In the genomic region with DNA sequence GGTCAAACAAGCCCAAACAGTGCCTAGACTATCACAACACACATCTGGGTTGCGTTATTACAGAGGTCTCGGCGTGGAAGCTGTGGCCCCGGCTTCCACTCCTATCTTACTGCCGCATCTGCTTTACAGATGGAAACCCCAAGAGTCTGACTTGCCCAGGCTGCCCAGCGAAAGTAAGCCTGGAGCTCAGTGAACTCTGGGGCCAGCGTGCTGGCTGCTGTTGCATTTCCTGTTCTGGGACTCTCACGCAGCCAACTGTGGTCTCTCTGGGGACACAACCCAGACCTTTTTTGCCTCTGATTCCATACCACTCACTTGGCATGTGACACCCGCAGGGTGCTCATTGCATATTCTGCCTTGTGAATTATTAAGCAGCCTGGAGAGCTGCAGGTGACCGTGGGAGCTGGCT, we compare ENCODE assay signal across 14 mouse cellular contexts. TPM values are rescaled to one million over a fixed set of nuclear protein-coding genes. Genes with fewer than 3 reads are reported as not detected.
A peak's percentile ranks its signal among the peaks of the same experiment; 100 is the strongest.
DNase-seq lines count a peak whose midpoint lies in the region; ATAC-seq and TF ChIP-seq lines count a peak whose summit lies in the region.
"Had no signal": no experiment of that assay in that cellular context is flagged by ENCODE, and none has a peak within 500 bp of the region (broad histone marks: within the 10 kb centered on the region; RNA-seq: fewer than 3 reads in every experiment).

No protein-coding gene starts in this region.

- no peaks in the 10 kb centered on the region for H3K27me3 ChIP-seq in CH12.LX (replicated peaks)
- H3K27me3 ChIP-seq in liver, embryonic 14.5 days (ENCODE audit: control insufficient read depth, insufficient read depth, low read length), result no peaks in the 10 kb centered on the region
- H3K27me3 ChIP-seq: heart, embryonic 15.5 days; limb, embryonic 13.5 days; neural tube, embryonic 12.5 days had no signal

- peaks cover 11 to 17% of the 10 kb centered on the region in 2 experiments for H3K4me1 ChIP-seq in CH12.LX (ENCODE audit: control insufficient read depth in 1 of 2, insufficient read depth in 2 of 2)
- H3K4me1 ChIP-seq in liver, embryonic 14.5 days (replicated peaks; ENCODE audit: control insufficient read depth in 2 of 2, insufficient read depth in 2 of 2, low read length in 1 of 2), result peaks cover 11 to 30% of the 10 kb centered on the region in 2 experiments
- H3K4me1 ChIP-seq: neural tube, embryonic 12.5 days had no signal

- peak; percentile 80 for ATAC-seq in liver, embryonic 14.5 days (ENCODE audit: insufficient read depth)
- ATAC-seq in cerebellum, adult (ENCODE audit: insufficient number of reproducible peaks, low FRiP score, low TSS enrichment), result no peak
- ATAC-seq: intestine, postnatal 0 days had no signal

- H3K4me3 ChIP-seq in CH12.LX (replicated peaks in 1 of 3; ENCODE audit: low read depth in 2 of 3, low read length in 2 of 3, poor library complexity in 1 of 3), result peak overlapping the region in 1 of 3 experiments; percentile 14
- no peak overlapping the region for H3K4me3 ChIP-seq in liver, embryonic 14.5 days (ENCODE audit: insufficient read depth in 1 of 2, low read depth in 2 of 2, low read length in 2 of 2)
- H3K4me3 ChIP-seq: heart, embryonic 15.5 days; limb, embryonic 13.5 days; neural tube, embryonic 12.5 days had no signal

- dilution Hi-C loops in CH12.LX (cut with MboI; ENCODE audit: extremely low pct_ligation_motif_present, extremely low pct_unique_long_range_greater_than_20kb, low sequenced_read_pairs), result no loop called here

- in situ Hi-C loops in CH12.LX (cut with MboI; ENCODE audit: low pct_ligation_motif_present, low pct_unique_long_range_greater_than_20kb, low sequenced_read_pairs), result no loop called here

- DNase-seq in adrenal gland, postnatal 10 days, result peak; percentile 55
- DNase-seq in adrenal gland, adult 8-10 months, result no peak
- DNase-seq in CH12.LX (ENCODE audit: extremely low read depth), result peak; percentile 87
- DNase-seq in kidney, adult 8-10 months, result peak; percentile 64 to 84
- DNase-seq in liver, embryonic 14.5 days (ENCODE audit: low read depth in 3 of 3, low spot score in 3 of 3), result peak; percentile 30 to 38 (median 33)
- no peak for DNase-seq in left cerebral cortex, postnatal 10 days (ENCODE audit: extremely low spot score in 1 of 2, low spot score in 2 of 2)
- DNase-seq in T-cell, adult 2 months (ENCODE audit: low spot score), result no peak

- no peak for TF ChIP-seq CTCF in CH12.LX (conservative IDR thresholded peaks at IDR 0.05 in 1 of 2, IDR thresholded peaks at IDR 0.05 in 1 of 2; ENCODE audit: low read depth in 2 of 2, low read length in 2 of 2)
- TF ChIP-seq CTCF in liver, embryonic 14.5 days (IDR thresholded peaks at IDR 0.05; ENCODE audit: low read depth), result no peak

- H3K4me2 ChIP-seq in CH12.LX (ENCODE audit: insufficient read depth, low read depth, poor library complexity, severe bottlenecking), result peak overlapping the region; percentile 43
- peak overlapping the region; percentile 15; the same call in 1 of the 2 replicates for H3K4me2 ChIP-seq in liver, embryonic 14.5 days (ENCODE audit: low read depth)
- H3K4me2 ChIP-seq: heart, embryonic 15.5 days; limb, embryonic 13.5 days; neural tube, embryonic 12.5 days had no signal

- no peak; the same call in 1 of the 2 replicates for TF ChIP-seq RAD21 in CH12.LX (IDR thresholded peaks at IDR 0.05; ENCODE audit: low read depth, low read length)

- H3K9ac ChIP-seq in CH12.LX (ENCODE audit: insufficient read depth, low read depth), result no peak overlapping the region
- H3K9ac ChIP-seq in liver, embryonic 14.5 days (replicated peaks), result no peak overlapping the region
- H3K9ac ChIP-seq: heart, embryonic 15.5 days; limb, embryonic 13.5 days; neural tube, embryonic 12.5 days had no signal

- H3K36me3 ChIP-seq in CH12.LX (replicated peaks in 1 of 2; ENCODE audit: control insufficient read depth in 1 of 2, insufficient read depth in 1 of 2, low read length in 1 of 2), result no peaks in the 10 kb centered on the region
- H3K36me3 ChIP-seq in liver, embryonic 14.5 days (replicated peaks; ENCODE audit: control insufficient read depth, insufficient read depth, low read depth), result no peaks in the 10 kb centered on the region
- H3K36me3 ChIP-seq: heart, embryonic 15.5 days; limb, embryonic 13.5 days; neural tube, embryonic 12.5 days had no signal

- 19% methylated on average over 10 of the region's 10 CpGs for WGBS in liver, embryonic 14.5 days (ENCODE audit: insufficient replicate concordance)

- H3K79me2 ChIP-seq in CH12.LX (replicated peaks; ENCODE audit: control insufficient read depth, extremely low read depth, insufficient read depth, poor library complexity, severe bottlenecking), result no peaks in the 10 kb centered on the region

- TF ChIP-seq POLR2A in CH12.LX (IDR thresholded peaks at IDR 0.05; ENCODE audit: low read depth, low read length), result no peak

- H3K9me3 ChIP-seq in CH12.LX (replicated peaks; ENCODE audit: low read length), result no peaks in the 10 kb centered on the region
- H3K9me3 ChIP-seq in liver, embryonic 14.5 days (ENCODE audit: control insufficient read depth, low read length), result no peaks in the 10 kb centered on the region
- H3K9me3 ChIP-seq: heart, embryonic 15.5 days; limb, embryonic 13.5 days; neural tube, embryonic 12.5 days had no signal

- peak; percentile 67 for TF ChIP-seq EP300 in CH12.LX (IDR thresholded peaks at IDR 0.05; ENCODE audit: low read length)
- TF ChIP-seq EP300 in liver, embryonic 14.5 days (IDR thresholded peaks at IDR 0.05; ENCODE audit: low read depth), result peak; percentile 60

- intact Hi-C loops in left cerebral cortex, postnatal 10 days (cut with DNase I), result no loop called here

- H3K27ac ChIP-seq in CH12.LX (ENCODE audit: insufficient read depth, low read depth), result no peak overlapping the region
- no peak overlapping the region for H3K27ac ChIP-seq in liver, embryonic 14.5 days
- H3K27ac ChIP-seq: heart, embryonic 15.5 days; limb, embryonic 13.5 days; neural tube, embryonic 12.5 days had no signal

TF ChIP-seq in CH12.LX, 34 proteins besides CTCF, POLR2A, EP300 and RAD21 (continues in another document):
- TF ChIP-seq MYC (IDR thresholded peaks at IDR 0.05; ENCODE audit: low read depth, low read length) (peak; percentile 17; the same call in 1 of the 2 replicates), TCF12 (IDR thresholded peaks at IDR 0.05; ENCODE audit: low read depth, low read length) (peak; percentile 78), TBP (conservative IDR thresholded peaks at IDR 0.05; ENCODE audit: low read depth, low read length) (no peak; the same call in 1 of the 2 replicates), ZNF384 (IDR thresholded peaks at IDR 0.05; ENCODE audit: low read depth, low read length) (no peak), BHLHE40 (IDR thresholded peaks at IDR 0.05; ENCODE audit: low read depth, low read length) (peak; percentile 96), ZMIZ1 (IDR thresholded peaks at IDR 0.05; ENCODE audit: low read depth, low read length) (no peak), CHD2 (IDR thresholded peaks at IDR 0.05; ENCODE audit: low read length) (peak; percentile 36; the same call in 1 of the 2 replicates), IRF4 (IDR thresholded peaks at IDR 0.05; ENCODE audit: low read depth, low read length) (peak; percentile 54; the same call in 1 of the 2 replicates), SMC3 (IDR thresholded peaks at IDR 0.05; ENCODE audit: low read depth, low read length) (no peak), MEF2A (IDR thresholded peaks at IDR 0.05; ENCODE audit: borderline replicate concordance, low read depth, low read length) (peak; percentile 67), ZKSCAN1 (IDR thresholded peaks at IDR 0.05; ENCODE audit: borderline replicate concordance, low read depth, low read length) (no peak), JUN (IDR thresholded peaks at IDR 0.05; ENCODE audit: insufficient read depth, low read depth, low read length) (no peak), MXI1 (IDR thresholded peaks at IDR 0.05; ENCODE audit: low read depth, low read length) (peak; percentile 63; the same call in 1 of the 2 replicates), MAX (IDR thresholded peaks at IDR 0.05; ENCODE audit: low read length) (0 out of 2 replicates have a peak, but pooled peaks have one; percentile 56), USF2 (conservative IDR thresholded peaks at IDR 0.05; ENCODE audit: low read depth, low read length) (no peak), GABPA (IDR thresholded peaks at IDR 0.05; ENCODE audit: insufficient replicate concordance, low read depth, low read length) (no peak), E2F4 (IDR thresholded peaks at IDR 0.05; ENCODE audit: insufficient replicate concordance, low read depth, low read length) (no peak), CHD1 (IDR thresholded peaks at IDR 0.05; ENCODE audit: low read depth, low read length) (no peak), PAX5 (IDR thresholded peaks at IDR 0.05; ENCODE audit: low read length) (no peak), ETS1 (conservative IDR thresholded peaks at IDR 0.05; ENCODE audit: low read depth, low read length) (peak; percentile 87), RCOR1 (conservative IDR thresholded peaks at IDR 0.05; ENCODE audit: low read depth, low read length) (no peak), MAFK (IDR thresholded peaks at IDR 0.05; ENCODE audit: insufficient replicate concordance, low read length) (0 out of 2 replicates have a peak, but pooled peaks have one; percentile 18), JUND (conservative IDR thresholded peaks at IDR 0.05; ENCODE audit: low read depth, low read length) (no peak; the same call in 1 of the 2 replicates), UBTF (IDR thresholded peaks at IDR 0.05; ENCODE audit: low read depth, low read length) (peak; percentile 63; the same call in 1 of the 2 replicates), USF1 (IDR thresholded peaks at IDR 0.05; ENCODE audit: low read depth, low read length) (peak; percentile 12; the same call in 1 of the 2 replicates), KAT2A (IDR thresholded peaks at IDR 0.05; ENCODE audit: insufficient replicate concordance, low read length) (no peak), ZC3H11A (IDR thresholded peaks at IDR 0.05; ENCODE audit: low read depth, low read length) (no peak), NELFE (IDR thresholded peaks at IDR 0.05; ENCODE audit: low read depth, low read length) (no peak), POLR2AphosphoS2 (IDR thresholded peaks at IDR 0.05; ENCODE audit: low read depth, low read length) (no peak), NRF1 (IDR thresholded peaks at IDR 0.05; ENCODE audit: low read depth, low read length) (no peak)

RNA-seq across cellular contexts. Expression of a gene that starts 49.0 kb away (rescaled TPM):
- total RNA-seq in adrenal gland, postnatal 10 days (2021), result not detected
- total RNA-seq in adrenal gland, adult 8-10 months (2022), result 1 to 10 TPM in 1 of 4 experiments, not detected in 3; 1.1 TPM
- total RNA-seq in CH12.LX (2012; rRNA removed), result 0.63 TPM in 1 of 2 replicates, not detected in the other
- total RNA-seq in CH12.LX (2014; rRNA removed), result 2.8 and 5.3 TPM in 2 replicates
- polyA plus RNA-seq in CH12.LX (2012; ENCODE audit: insufficient read length, low read depth), result 1.1 TPM in 1 of 2 replicates, not detected in the other
- polyA plus RNA-seq in liver, embryonic 14.5 days (2012; rRNA removed), result not detected in 2 replicates
- not detected in 2 replicates for polyA plus RNA-seq in liver, embryonic 14.5 days (2014; fragmentation: Nextera tagmentation; extraction: Ambion mirVana)
- total RNA-seq in left cerebral cortex, postnatal 10 days (2021), result not detected
- total RNA-seq: gastrocnemius, adult 8-10 months had no signal
- polyA plus RNA-seq: embryonic facial prominence, embryonic 14.5 days; heart, embryonic 15.5 days; intestine, postnatal 0 days; neural tube, embryonic 12.5 days had no signal

Comparison
In these comparisons a context has a peak if more than half of its experiments do, and no peak if none do; other contexts are left out.
1. DNase-seq: peak in adrenal gland, postnatal 10 days (single experiment), CH12.LX (single experiment), kidney, adult 8-10 months (2 of 2) and liver, embryonic 14.5 days (3 of 3); none in adrenal gland, adult 8-10 months (single experiment), left cerebral cortex, postnatal 10 days (0 of 2) and T-cell, adult 2 months (single experiment).